Mouse (Mus musculus) thymus, postnatal 4 days (tissue): ENCODE measurements around the gene Ptpn22.

ENCODE experiments used
- DNase-seq: peaks from one replicate; pipeline ENCODE4 v3.0.0; 2021

Ptpn22 gene

GRCm38 (mm10) chr3:103857977-103858563, 1.5 kb upstream of the Ptpn22 start:
- DNase-seq: no peak

GRCm38 (mm10) chr3:103859851-103860391, 326 bp downstream of the Ptpn22 start:
- DNase-seq: peak; percentile 77

GRCm38 (mm10) chr3:103862721-103863220, 3.2 kb downstream of the Ptpn22 start:
- DNase-seq: no peak

GRCm38 (mm10) chr3:103864200-103864599, 4.6 kb downstream of the Ptpn22 start:
- DNase-seq: no peak

GRCm38 (mm10) chr3:103867424-103867971, 7.9 kb downstream of the Ptpn22 start:
- DNase-seq: no peak

GRCm38 (mm10) chr3:103868008-103868407, 8.4 kb downstream of the Ptpn22 start:
- DNase-seq: peak; percentile 8

- DNase-seq: no peak
These were observed 13.1 kb downstream of the Ptpn22 start for GRCm38 (mm10) chr3:103872663-103873098.

- peak; percentile 1 for DNase-seq
These were observed 14.7 kb downstream of the Ptpn22 start for GRCm38 (mm10) chr3:103874329-103874728.

- peak; percentile 64 for DNase-seq
These were observed 26.4 kb downstream of the Ptpn22 start for GRCm38 (mm10) chr3:103885946-103886345.

GRCm38 (mm10) chr3:103887581-103887980, 28.0 kb downstream of the Ptpn22 start:
- DNase-seq: peak; percentile 67

GRCm38 (mm10) chr3:103893374-103893773, 33.8 kb downstream of the Ptpn22 start:
- DNase-seq: no peak

- DNase-seq: peak; percentile 57
These were observed 45.1 kb downstream of the Ptpn22 start for GRCm38 (mm10) chr3:103904705-103905104.

- DNase-seq: no peak
These were observed 47.9 kb downstream of the Ptpn22 start for GRCm38 (mm10) chr3:103907335-103908030.

GRCm38 (mm10) chr3:103908781-103909180, 49.2 kb downstream of the Ptpn22 start:
- no peak for DNase-seq

GRCm38 (mm10) chr3:103913451-103913961, 53.9 kb downstream of the Ptpn22 start:
- peak; percentile 64 for DNase-seq

GRCm38 (mm10) chr3:103914010-103914669, 54.5 kb downstream of the Ptpn22 start, which contains the start of gene Rsbn1:
TSS of gene Rsbn1 (plus strand) at chr3:103914120.
- peak; percentile 95 for DNase-seq

- DNase-seq: peak; percentile 63
These were observed 55.3 kb downstream of the Ptpn22 start for GRCm38 (mm10) chr3:103914732-103915508.

GRCm38 (mm10) chr3:103915509-103915896, 55.9 kb downstream of the Ptpn22 start:
- DNase-seq: no peak

GRCm38 (mm10) chr3:103916205-103916838, 56.7 kb downstream of the Ptpn22 start:
- DNase-seq: peak; percentile 31

- DNase-seq: no peak
These were observed 57.2 kb downstream of the Ptpn22 start for GRCm38 (mm10) chr3:103916839-103917237.

GRCm38 (mm10) chr3:103920094-103920493, 60.5 kb downstream of the Ptpn22 start:
- DNase-seq: no peak
